Mouse (Mus musculus) limb, embryonic 12.5 days (tissue): ENCODE data around the gene Tjp1. TPM values are rescaled to one million over a fixed set of nuclear protein-coding genes. Genes with fewer than 3 reads are reported as not detected.

Source experiments
- ATAC-seq: fragments of 200-750 bp; cut with Nextera tagmentation; 2 replicates; pipeline ENCODE4 v1.8.0; 2017; ENCODE audit warnings: low read depth, moderate TSS enrichment; ENCODE audit not compliant: insufficient number of reproducible peaks, insufficient read depth, low FRiP score, low TSS enrichment
- H3K27ac ChIP-seq: fragments of 300-500 bp; sonication (generic); 2 replicates; pipeline ENCODE4 v1.5.1; 2016; ENCODE audit warnings: mild to moderate bottlenecking, moderate library complexity
- H3K27me3 ChIP-seq: fragments of 300-500 bp; sonication (generic); 2 replicates; pipeline ENCODE4 v1.6.1; 2016; ENCODE audit warnings: mild to moderate bottlenecking, moderate library complexity
- H3K36me3 ChIP-seq: fragments of 300-500 bp; sonication (generic); 2 replicates; pipeline ENCODE4 v1.6.1; 2016; ENCODE audit warnings: mild to moderate bottlenecking, moderate library complexity
- H3K4me1 ChIP-seq: fragments of 300-500 bp; sonication (generic); replicated peaks from 2 replicates; pipeline ENCODE4 v1.6.1; 2016
- H3K4me2 ChIP-seq: fragments of 300-500 bp; sonication (generic); 2 replicates; pipeline ENCODE4 v1.6.1; 2016; ENCODE audit warnings: mild to moderate bottlenecking, moderate library complexity
- H3K4me3 ChIP-seq: fragments of 300-500 bp; sonication (generic); replicated peaks from 2 replicates; pipeline ENCODE4 v1.5.1; 2016; ENCODE audit warnings: mild to moderate bottlenecking
- H3K9ac ChIP-seq: fragments of 300-500 bp; sonication (generic); replicated peaks from 2 replicates; pipeline ENCODE4 v1.6.1; 2016; ENCODE audit warnings: mild to moderate bottlenecking, moderate library complexity
- H3K9me3 ChIP-seq: fragments of 300-500 bp; sonication (generic); 2 replicates; pipeline ENCODE4 v1.6.1; 2016; ENCODE audit warnings: mild to moderate bottlenecking, moderate library complexity
- WGBS: fragments of 180-500 bp; shearing (Covaris S2); methylation state at CpG from one replicate; pipeline ENCODE4 v1.1.7; 2016; 5-methylcytosine and 5-hydroxymethylcytosine counted together
- polyA plus RNA-seq: library from polyadenylated mRNA; unstranded; fragments of >200 nt; fragmentation: Nextera tagmentation; extraction: Ambion mirVana; gene quantifications from 2 replicates; pipeline ENCODE4 v1.2.1, GENCODE M21; 2016

Gene Tjp1
- polyA plus RNA-seq, 1 experiment from 2014 or later = 25.6 TPM

DNA sequence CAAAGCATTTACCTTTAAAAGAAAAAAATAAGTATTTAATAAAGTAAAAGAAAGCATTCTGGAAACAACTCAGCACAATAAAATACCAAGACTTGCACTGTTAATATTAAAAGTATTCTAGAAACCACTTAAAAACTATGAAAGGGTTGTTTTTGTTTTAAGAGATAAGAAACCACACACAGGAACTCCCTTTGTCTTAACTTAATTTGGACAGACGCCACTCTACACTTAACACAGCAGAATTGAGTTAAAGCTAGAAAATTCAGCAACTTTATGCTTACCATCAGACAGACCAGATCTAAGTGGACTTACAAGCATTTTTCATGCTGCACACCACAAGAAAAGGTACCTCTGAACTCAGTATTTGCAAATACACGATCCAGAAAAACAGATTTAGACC lies 172.7 kb downstream of the Tjp1 start:
- 65% methylated on average over 2 of the region's 2 CpGs for whole genome bisulfite sequencing
- Histone ChIP-seq H3K27me3 (no peaks in the 10 kb centered on the region), H3K4me3 (no peak overlapping the region), H3K4me1 (peaks cover 31% of the 10 kb centered on the region), H3K9ac (no peak overlapping the region), H3K36me3 (no peaks in the 10 kb centered on the region), H3K27ac (no peak overlapping the region), H3K4me2 (no peak overlapping the region), H3K9me3 (no peaks in the 10 kb centered on the region)
- ATAC-seq = no peak

- no peak overlapping the region for H3K9ac ChIP-seq
- ATAC-seq = no peak
- no peaks in the 10 kb centered on the region for H3K27me3 ChIP-seq
These were observed 177.1 kb downstream of the Tjp1 start for GRCm38 (mm10) chr7:65350348-65351079.

GRCm38 (mm10) chr7:65348540-65348939 lies 179.0 kb downstream of the Tjp1 start:
- Histone ChIP-seq H3K4me1 (0 out of 2 replicates have a peak, but pooled peaks cover 12% of the 10 kb centered on the region), H3K9me3 (no peaks in the 10 kb centered on the region), H3K9ac (no peak overlapping the region), H3K27me3 (no peaks in the 10 kb centered on the region), H3K27ac (no peak overlapping the region), H3K36me3 (no peaks in the 10 kb centered on the region), H3K4me2 (no peak overlapping the region), H3K4me3 (no peak overlapping the region)
- ATAC-seq = no peak

More at GRCm38 (mm10) chr7:65350348-65351079, 177.1 kb downstream of the Tjp1 start:
- Histone ChIP-seq H3K36me3 (no peaks in the 10 kb centered on the region), H3K4me1 (peaks cover 21% of the 10 kb centered on the region; the same call in 1 of the 2 replicates), H3K27ac (peak overlapping the region; percentile 0; the same call in 1 of the 2 replicates), H3K4me3 (no peak overlapping the region), H3K4me2 (no peak overlapping the region), H3K9me3 (no peaks in the 10 kb centered on the region)
- 58% methylated on average over 4 of the region's 4 CpGs for WGBS

DNA sequence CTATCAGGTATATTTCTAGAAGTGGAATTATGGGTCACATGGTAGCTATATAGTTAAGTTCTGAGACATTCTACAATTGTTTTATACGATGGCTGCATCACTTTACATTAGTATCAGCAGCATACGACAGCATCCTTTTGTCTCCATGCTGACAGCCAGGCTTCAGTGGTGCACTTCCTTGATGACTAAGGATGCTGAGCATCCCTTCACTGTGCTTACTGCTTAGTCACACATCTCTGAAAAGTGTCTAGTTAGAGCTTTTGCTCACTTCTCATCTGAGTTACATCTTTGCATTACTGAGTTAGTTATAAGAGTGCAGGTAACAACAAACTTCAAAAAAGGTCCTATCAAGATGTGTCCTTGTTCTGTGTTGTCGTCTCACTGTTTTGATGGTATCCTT lies 182.3 kb downstream of the Tjp1 start:
- no peak overlapping the region for H3K4me3 ChIP-seq
- ATAC-seq = no peak
- 0 out of 2 replicates have a peak, but pooled peaks cover 5% of the 10 kb centered on the region for H3K4me1 ChIP-seq
- WGBS = 83% methylated on average over 3 of the region's 3 CpGs
- H3K27me3 ChIP-seq = no peaks in the 10 kb centered on the region
- peaks cover 16% of the 10 kb centered on the region for H3K36me3 ChIP-seq
- no peak overlapping the region for H3K4me2 ChIP-seq
- no peak overlapping the region for H3K9ac ChIP-seq
- H3K27ac ChIP-seq = no peak overlapping the region
- no peaks in the 10 kb centered on the region for H3K9me3 ChIP-seq

DNA sequence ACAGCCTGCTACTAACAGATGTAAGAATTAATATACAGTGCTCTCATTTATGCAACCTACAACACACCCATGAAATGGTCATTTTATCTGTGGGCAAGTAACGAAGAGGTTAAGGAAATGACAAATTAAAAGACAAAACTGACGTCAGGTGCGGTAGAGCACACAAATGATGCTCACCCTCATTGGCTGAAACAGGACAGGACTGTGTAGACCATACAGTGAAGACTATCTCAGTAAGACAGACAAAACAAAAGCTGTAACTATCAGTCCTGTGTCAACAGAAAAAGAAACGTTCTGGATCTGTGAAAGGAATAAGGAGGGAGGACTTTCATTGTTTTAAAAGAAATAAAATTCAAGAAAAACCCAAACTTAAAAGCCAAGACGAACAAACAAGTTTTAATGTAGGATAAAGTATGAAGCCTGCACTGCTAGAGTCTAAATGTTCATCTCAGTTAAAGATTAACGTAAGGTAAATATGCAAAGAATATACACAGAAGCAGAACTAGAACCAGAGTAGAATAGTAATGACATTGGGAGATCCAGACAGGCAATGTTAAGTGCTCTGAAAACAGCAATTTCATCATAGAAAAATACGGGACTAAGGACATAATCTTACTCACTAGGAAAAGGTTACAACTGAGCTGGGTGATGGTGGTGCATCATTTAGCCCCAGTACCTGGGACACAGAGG lies 189.9 kb downstream of the Tjp1 start:
- Histone ChIP-seq H3K4me1 (no peaks in the 10 kb centered on the region), H3K4me3 (no peak overlapping the region), H3K36me3 (peaks cover 63% of the 10 kb centered on the region), H3K27me3 (no peaks in the 10 kb centered on the region), H3K4me2 (no peak overlapping the region), H3K27ac (no peak overlapping the region), H3K9ac (no peak overlapping the region), H3K9me3 (no peaks in the 10 kb centered on the region)
- 95% methylated on average over 7 of the region's 7 CpGs for WGBS
- no peak for ATAC-seq

GRCm38 (mm10) chr7:65333081-65333760 lies 194.4 kb downstream of the Tjp1 start:
- H3K9ac ChIP-seq = no peak overlapping the region
- no peaks in the 10 kb centered on the region for H3K9me3 ChIP-seq
- H3K4me2 ChIP-seq = no peak overlapping the region
- no peaks in the 10 kb centered on the region for H3K4me1 ChIP-seq
- ATAC-seq = no peak
- no peak overlapping the region for H3K27ac ChIP-seq
- H3K36me3 ChIP-seq = peaks cover 54% of the 10 kb centered on the region
- H3K4me3 ChIP-seq = no peak overlapping the region
- 75% methylated on average over 2 of the region's 2 CpGs for WGBS
- no peaks in the 10 kb centered on the region for H3K27me3 ChIP-seq

DNA sequence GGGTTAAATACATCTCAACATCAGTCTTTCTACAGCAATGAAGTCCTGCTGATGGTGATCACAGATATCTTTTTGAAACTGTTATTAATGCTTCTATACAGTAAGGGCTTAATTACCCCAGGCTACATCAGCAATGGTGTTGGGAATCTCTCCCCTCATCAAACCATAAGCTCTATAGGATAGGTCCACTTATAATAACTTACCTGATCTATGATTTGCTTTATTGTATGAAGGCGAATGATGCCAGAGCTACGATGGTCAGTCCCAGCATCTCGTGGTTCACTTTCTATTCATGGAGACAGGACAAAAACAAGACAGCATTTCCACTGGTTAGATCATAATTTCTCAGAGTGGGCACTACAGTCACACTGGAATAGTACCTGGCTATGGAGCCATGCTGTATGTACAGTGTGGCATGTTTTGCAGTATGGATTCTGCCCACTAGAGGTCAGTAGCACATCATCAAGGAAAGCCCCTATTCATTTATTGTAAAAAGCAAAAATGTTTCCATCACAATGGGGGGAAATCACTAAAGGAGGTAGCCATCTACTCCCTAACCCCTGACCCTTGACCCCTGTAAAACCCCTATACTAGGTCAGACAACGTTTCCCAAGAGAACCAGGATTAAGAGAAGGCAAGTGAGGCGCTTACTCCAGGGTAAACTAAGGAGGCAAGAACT lies 208.4 kb downstream of the Tjp1 start:
- Histone ChIP-seq H3K36me3 (peaks cover 62% of the 10 kb centered on the region), H3K4me2 (no peak overlapping the region), H3K9ac (no peak overlapping the region), H3K27me3 (no peaks in the 10 kb centered on the region), H3K4me1 (no peaks in the 10 kb centered on the region), H3K9me3 (no peaks in the 10 kb centered on the region), H3K27ac (no peak overlapping the region), H3K4me3 (no peak overlapping the region)
- WGBS = 72% methylated on average over 5 of the region's 5 CpGs
- no peak for ATAC-seq

- Histone ChIP-seq H3K9me3 (no peaks in the 10 kb centered on the region), H3K27ac (no peak overlapping the region), H3K4me2 (no peak overlapping the region), H3K4me1 (no peaks in the 10 kb centered on the region), H3K27me3 (no peaks in the 10 kb centered on the region), H3K9ac (no peak overlapping the region), H3K36me3 (peaks cover 67% of the 10 kb centered on the region), H3K4me3 (no peak overlapping the region)
- ATAC-seq = no peak
- WGBS = 45% methylated on average over 5 of the region's 5 CpGs
These were observed 210.2 kb downstream of the Tjp1 start for GRCm38 (mm10) chr7:65317418-65317817.

GRCm38 (mm10) chr7:65315182-65315581 lies 212.4 kb downstream of the Tjp1 start:
- no peak for ATAC-seq
- Histone ChIP-seq H3K27me3 (no peaks in the 10 kb centered on the region), H3K4me1 (no peaks in the 10 kb centered on the region), H3K4me2 (no peak overlapping the region), H3K36me3 (peaks cover 75% of the 10 kb centered on the region), H3K27ac (no peak overlapping the region), H3K4me3 (no peak overlapping the region), H3K9me3 (no peaks in the 10 kb centered on the region), H3K9ac (no peak overlapping the region)
- WGBS = 97% methylated on average over 2 of the region's 2 CpGs

GRCm38 (mm10) chr7:65296675-65297589 lies 230.6 kb downstream of the Tjp1 start:
- no peak overlapping the region for H3K4me2 ChIP-seq
- no peak overlapping the region for H3K4me3 ChIP-seq
- H3K36me3 ChIP-seq = peaks cover 61% of the 10 kb centered on the region
- H3K27me3 ChIP-seq = no peaks in the 10 kb centered on the region
- no peak overlapping the region for H3K9ac ChIP-seq
- H3K4me1 ChIP-seq = peaks cover 7% of the 10 kb centered on the region; the same call in 1 of the 2 replicates
- no peak overlapping the region for H3K27ac ChIP-seq
- 66% methylated on average over 6 of the region's 6 CpGs for WGBS
- H3K9me3 ChIP-seq = no peaks in the 10 kb centered on the region
- no peak for ATAC-seq
